Mouse (Mus musculus) limb, embryonic 14.5 days (tissue): ENCODE data around the gene Slc26a9. TPM values are rescaled to one million over a fixed set of nuclear protein-coding genes. Genes with fewer than 3 reads are reported as not detected.

Source experiments
- ATAC-seq: fragments of 200-750 bp; cut with Nextera tagmentation; 2 replicates; pipeline ENCODE4 v1.8.0; 2017; ENCODE audit warnings: low read depth, moderate number of reproducible peaks, moderate TSS enrichment; ENCODE audit not compliant: low FRiP score
- DNase-seq: peaks from one replicate; pipeline ENCODE4 v3.0.0-alpha.2; 2015; ENCODE audit warnings: low spot score
- H3K27ac ChIP-seq: fragments of 300-500 bp; sonication (generic); replicated peaks from 2 replicates; pipeline ENCODE4 v1.5.1; 2014; ENCODE audit warnings: low read depth, mild to moderate bottlenecking, low read length, moderate library complexity, mixed read lengths
- H3K27me3 ChIP-seq: fragments of 300-500 bp; sonication (generic); 2 replicates; pipeline ENCODE4 v1.6.1; 2014; ENCODE audit warnings: low read length, mixed read lengths; ENCODE audit not compliant: control insufficient read depth, insufficient read depth
- H3K36me3 ChIP-seq: fragments of 300-500 bp; sonication (generic); 2 replicates; pipeline ENCODE4 v1.6.1; 2014; ENCODE audit warnings: mild to moderate bottlenecking, low read length, moderate library complexity, mixed read lengths; ENCODE audit not compliant: control insufficient read depth, insufficient read depth
- H3K4me1 ChIP-seq: fragments of 300-500 bp; sonication (generic); 2 replicates; pipeline ENCODE4 v1.6.1; 2014; ENCODE audit warnings: antibody characterized with exemption, low read length, mixed read lengths; ENCODE audit not compliant: control insufficient read depth, insufficient read depth
- H3K4me2 ChIP-seq: fragments of 300-500 bp; sonication (generic); replicated peaks from 2 replicates; pipeline ENCODE4 v1.6.1; 2014; ENCODE audit warnings: low read depth, mild to moderate bottlenecking, low read length, moderate library complexity; ENCODE audit not compliant: severe bottlenecking
- H3K4me3 ChIP-seq: fragments of 300-500 bp; sonication (generic); replicated peaks from 2 replicates; pipeline ENCODE4 v1.5.1; 2014; ENCODE audit warnings: low read length
- H3K9ac ChIP-seq: fragments of 300-500 bp; sonication (generic); 2 replicates; pipeline ENCODE4 v1.6.1; 2014; ENCODE audit warnings: mild to moderate bottlenecking, low read depth, low read length, moderate library complexity; ENCODE audit not compliant: severe bottlenecking
- H3K9me3 ChIP-seq: fragments of 300-500 bp; sonication (generic); 2 replicates; pipeline ENCODE4 v1.6.1; 2016; ENCODE audit warnings: low read length; ENCODE audit not compliant: control insufficient read depth
- POLR2A ChIP-seq: fragments of 200-500 bp; IDR thresholded peaks from 2 replicates; pipeline ENCODE4 v1.8.0; 2012; ENCODE audit warnings: inconsistent platforms, mild to moderate bottlenecking, moderate library complexity, borderline replicate concordance; ENCODE audit not compliant: insufficient read depth, insufficient read length; ENCODE audit errors: extremely low read depth
- WGBS: fragments of 180-500 bp; shearing (Covaris S2); extraction: QIAGEN DNeasy Blood & Tissue Kit; methylation state at CpG from one replicate; pipeline ENCODE4 v1.1.7; 2014; 5-methylcytosine and 5-hydroxymethylcytosine counted together
- polyA plus RNA-seq, 2 experiments: library from polyadenylated mRNA; depleted of rRNA in 1 of 2; stranded (reverse) in 1 of 2; unstranded in 1 of 2; fragments of >200 nt; fragmentation: Nextera tagmentation in 1 of 2; extraction: Ambion mirVana in 1 of 2; gene quantifications; 2 replicates each; pipeline versions ENCODE4 v1.2.1 to v1.2.3; 2012 to 2014

The Slc26a9 gene
- polyA plus RNA-seq, 2 experiments: 0.03 TPM; not detected in 1

DNA sequence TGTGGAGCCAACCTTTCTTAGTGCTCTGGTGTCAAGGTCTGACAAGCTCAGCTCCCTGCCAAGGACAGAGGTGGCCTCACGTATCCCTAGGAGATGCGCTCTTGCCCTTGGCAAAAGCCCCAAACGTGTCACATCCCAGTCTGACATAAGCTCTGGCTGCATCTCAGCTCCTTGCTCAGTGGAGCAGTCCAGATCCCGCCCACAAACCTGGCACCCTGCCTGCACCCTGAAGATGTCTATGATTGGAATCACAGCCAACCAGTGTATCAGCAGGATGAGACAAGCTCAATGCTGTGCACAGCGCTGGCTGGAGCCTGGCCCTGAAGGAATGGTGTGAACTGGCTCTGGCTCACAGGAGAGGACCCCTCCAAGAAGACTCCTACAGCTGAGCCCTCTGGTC is 6.6 kb upstream of the Slc26a9 start:
- DNase-seq (peak; percentile 43), ATAC-seq (no peak)
- H3K4me3 ChIP-seq: no peak overlapping the region
- H3K36me3 ChIP-seq: no peaks in the 10 kb centered on the region
- H3K27ac ChIP-seq: no peak overlapping the region
- no peaks in the 10 kb centered on the region for H3K27me3 ChIP-seq
- H3K9me3 ChIP-seq: no peaks in the 10 kb centered on the region
- 68% methylated on average over 5 of the region's 5 CpGs for WGBS
- H3K9ac ChIP-seq: no peak overlapping the region
- no peak for TF ChIP-seq POLR2A
- H3K4me1 ChIP-seq: no peaks in the 10 kb centered on the region
- no peak overlapping the region for H3K4me2 ChIP-seq

DNA sequence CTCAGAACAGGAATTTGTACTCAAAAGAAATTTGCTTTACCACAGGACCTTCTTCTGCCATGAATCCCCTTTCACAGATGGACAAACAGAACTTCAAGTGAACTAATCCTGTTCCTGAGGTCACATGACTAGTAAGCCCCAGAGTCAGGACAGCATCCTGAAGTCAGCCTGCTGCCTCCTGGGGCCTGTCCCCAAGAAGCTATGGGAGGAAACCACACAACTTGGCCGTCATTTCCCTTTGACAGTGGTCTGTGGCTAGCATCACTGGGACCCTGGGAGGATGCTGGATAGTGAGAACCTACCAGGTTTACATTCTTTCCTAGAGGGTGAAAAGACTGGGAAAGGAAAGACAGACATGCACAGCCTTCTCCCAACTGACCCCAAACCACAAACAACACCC is 5.1 kb upstream of the Slc26a9 start:
- H3K9ac ChIP-seq: no peak overlapping the region
- ATAC-seq (no peak), DNase-seq (no peak)
- no peak overlapping the region for H3K4me3 ChIP-seq
- no peak for TF ChIP-seq POLR2A
- H3K4me2 ChIP-seq: no peak overlapping the region
- H3K36me3 ChIP-seq: no peaks in the 10 kb centered on the region
- no peaks in the 10 kb centered on the region for H3K4me1 ChIP-seq
- WGBS: 73% methylated on average over 1 of the region's 1 CpGs
- no peaks in the 10 kb centered on the region for H3K9me3 ChIP-seq
- H3K27me3 ChIP-seq: no peaks in the 10 kb centered on the region
- no peak overlapping the region for H3K27ac ChIP-seq

DNA sequence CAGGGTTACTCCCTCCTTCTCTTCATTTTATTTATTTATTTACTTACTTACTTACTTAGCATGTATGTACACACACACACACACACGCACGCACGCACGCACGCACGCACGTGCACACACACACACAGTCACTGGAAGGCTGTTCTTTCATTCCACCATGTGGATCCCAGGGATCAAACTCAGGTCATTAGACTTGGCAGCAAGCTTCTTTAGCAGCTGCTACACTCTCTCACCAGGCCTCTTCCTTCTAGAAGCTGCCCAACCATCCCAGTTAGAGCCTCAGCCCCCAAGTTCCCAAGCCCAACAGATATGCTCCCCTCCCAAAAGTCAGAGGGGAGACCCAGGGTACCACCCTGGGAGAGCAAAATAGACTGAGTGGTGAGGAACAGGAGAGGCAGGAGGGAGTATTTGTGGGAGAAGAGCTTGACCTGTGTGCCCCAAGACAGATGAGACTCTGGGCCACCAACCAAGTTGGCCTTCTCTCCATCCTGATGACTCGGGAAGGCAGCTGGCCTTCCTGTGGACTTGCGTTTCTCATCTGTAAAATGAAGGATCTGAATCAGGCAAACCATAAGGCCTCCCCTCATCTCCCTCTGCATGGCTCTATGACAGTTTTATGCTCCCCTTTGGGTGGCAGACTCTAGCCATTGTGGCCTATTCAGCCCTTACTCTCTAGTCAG is 4.2 kb upstream of the Slc26a9 start:
- 91% methylated on average over 8 of the region's 9 CpGs for WGBS
- Histone ChIP-seq H3K9me3 (no peaks in the 10 kb centered on the region), H3K36me3 (no peaks in the 10 kb centered on the region), H3K4me3 (no peak overlapping the region), H3K27ac (no peak overlapping the region), H3K27me3 (no peaks in the 10 kb centered on the region), H3K4me1 (no peaks in the 10 kb centered on the region), H3K4me2 (no peak overlapping the region), H3K9ac (no peak overlapping the region)
- no peak for TF ChIP-seq POLR2A
- DNase-seq: no peak
- no peak for ATAC-seq

DNA sequence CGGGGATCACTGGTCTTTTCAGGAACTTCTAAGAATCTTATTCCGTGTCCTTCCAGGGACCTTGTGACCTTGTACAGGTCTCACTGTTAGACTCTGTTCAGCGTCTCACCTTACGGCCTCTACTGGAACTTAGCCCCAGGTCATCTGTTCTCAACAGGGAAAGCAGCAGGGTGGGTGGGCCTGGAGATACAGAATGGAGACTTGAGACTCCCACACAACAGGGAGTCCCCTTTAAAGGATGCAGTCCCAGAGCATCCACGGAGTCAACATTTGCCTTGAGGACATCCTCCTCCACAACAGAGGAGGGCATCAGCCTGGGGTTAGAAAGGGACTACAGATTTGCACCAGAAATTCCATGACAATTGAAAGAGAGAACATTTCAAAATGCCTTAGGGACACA is 1.6 kb downstream of the Slc26a9 start:
- 51% methylated on average over 5 of the region's 5 CpGs for WGBS
- H3K36me3 ChIP-seq: no peaks in the 10 kb centered on the region
- TF ChIP-seq POLR2A: no peak
- DNase-seq (no peak), ATAC-seq (no peak)
- no peak overlapping the region for H3K9ac ChIP-seq
- H3K4me3 ChIP-seq: no peak overlapping the region
- H3K4me2 ChIP-seq: no peak overlapping the region
- H3K27me3 ChIP-seq: no peaks in the 10 kb centered on the region
- no peak overlapping the region for H3K27ac ChIP-seq
- no peaks in the 10 kb centered on the region for H3K4me1 ChIP-seq
- no peaks in the 10 kb centered on the region for H3K9me3 ChIP-seq

DNA sequence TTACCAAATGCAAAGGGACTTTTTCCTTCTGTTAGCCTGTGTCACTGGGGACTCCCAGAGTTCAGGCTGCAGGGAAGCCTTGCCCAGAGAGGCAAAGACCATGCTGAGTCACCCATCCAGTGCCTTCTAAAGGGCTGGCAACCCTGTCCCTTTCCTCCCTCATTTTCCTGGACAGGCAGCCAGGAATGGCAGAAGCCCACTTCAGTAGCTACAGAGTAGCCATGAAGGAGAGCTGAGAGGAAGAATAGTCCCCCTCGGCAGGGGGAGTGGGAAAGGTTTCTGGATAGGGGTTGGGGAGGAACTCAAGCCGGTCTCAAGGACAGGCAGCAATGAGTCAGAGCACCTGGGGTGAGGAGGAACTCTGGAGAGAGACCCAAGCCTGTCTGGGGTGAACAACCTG is 3.9 kb downstream of the Slc26a9 start:
- ATAC-seq: no peak
- 61% methylated on average over 2 of the region's 2 CpGs for WGBS
- TF ChIP-seq POLR2A: no peak

DNA sequence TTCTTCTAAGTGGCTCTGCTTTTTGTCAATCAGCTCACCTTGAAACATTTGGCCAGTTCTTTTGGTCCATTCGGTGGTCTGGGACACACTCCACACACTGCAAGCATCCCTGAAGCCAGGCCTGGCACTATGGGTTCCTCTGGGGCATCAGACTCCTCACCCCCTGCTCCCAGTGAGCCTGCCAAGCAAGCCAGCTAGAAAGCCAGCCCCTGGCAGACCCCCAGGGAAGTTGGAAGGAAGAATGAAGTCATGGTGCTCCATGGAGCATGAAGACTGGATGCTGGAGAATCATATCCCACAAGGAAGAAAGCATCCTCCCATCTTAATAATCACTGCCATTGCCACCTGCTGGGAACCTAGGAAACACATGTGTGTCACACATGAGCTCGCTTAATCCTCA is 4.8 kb downstream of the Slc26a9 start:
- WGBS: 68% methylated on average over 2 of the region's 2 CpGs
- Histone ChIP-seq H3K9me3 (no peaks in the 10 kb centered on the region), H3K4me1 (no peaks in the 10 kb centered on the region), H3K27me3 (no peaks in the 10 kb centered on the region), H3K27ac (no peak overlapping the region), H3K4me3 (no peak overlapping the region), H3K9ac (no peak overlapping the region), H3K4me2 (no peak overlapping the region), H3K36me3 (no peaks in the 10 kb centered on the region)
- DNase-seq: no peak
- TF ChIP-seq POLR2A: no peak
- no peak for ATAC-seq

More for the DNA sequence above, 3.9 kb downstream of the Slc26a9 start:
- H3K9me3 ChIP-seq: no peaks in the 10 kb centered on the region
- no peaks in the 10 kb centered on the region for H3K4me1 ChIP-seq
- H3K27me3 ChIP-seq: no peaks in the 10 kb centered on the region
- DNase-seq: no peak
- H3K4me2 ChIP-seq: no peak overlapping the region
- no peak overlapping the region for H3K4me3 ChIP-seq
- no peak overlapping the region for H3K9ac ChIP-seq
- H3K36me3 ChIP-seq: no peaks in the 10 kb centered on the region
- H3K27ac ChIP-seq: no peak overlapping the region
